Mouse (Mus musculus): Measurements from ENCODE around the gene Rnasek. TPM values are rescaled to one million over a fixed set of nuclear protein-coding genes. Genes with fewer than 3 reads are reported as not detected.

Rnasek gene
- polyA plus RNA-seq, 1 experiment from 2014 or later: 379 TPM

DNA sequence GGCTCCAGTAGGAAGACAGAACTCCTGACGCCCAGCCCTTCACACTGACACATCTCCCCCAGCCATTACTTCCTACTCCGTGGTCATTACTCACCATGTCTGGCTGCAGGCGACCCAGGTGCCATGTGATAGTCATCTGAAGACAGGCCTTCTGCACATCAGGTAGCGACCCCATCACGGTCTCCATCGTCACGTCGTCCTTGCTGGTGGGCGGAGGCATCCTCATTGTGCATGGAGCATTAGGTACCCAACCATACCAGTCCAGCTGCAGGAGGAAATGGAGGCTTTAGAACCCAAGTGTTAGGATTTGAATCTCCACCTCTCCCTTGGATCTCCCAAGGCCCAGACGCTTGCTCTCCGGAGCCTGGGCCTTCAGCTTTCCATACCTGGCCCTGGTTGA lies 2.9 kb upstream of the Rnasek start:
- Histone ChIP-seq H3K27me3 (ENCODE audit: control insufficient read depth, insufficient read depth, low read depth, low read length) (peaks cover 4% of the 10 kb centered on the region; the same call in 1 of the 2 replicates), H3K4me2 (ENCODE audit: low read length) (no peak overlapping the region), H3K27ac (ENCODE audit: low read length) (no peak overlapping the region), H3K4me1 (ENCODE audit: control insufficient read depth, insufficient read depth, low read length) (peaks cover 15% of the 10 kb centered on the region), H3K36me3 (ENCODE audit: control insufficient read depth, insufficient read depth, low read length) (no peaks in the 10 kb centered on the region), H3K4me3 (ENCODE audit: low read depth, low read length) (no peak overlapping the region), H3K9me3 (replicated peaks; ENCODE audit: control insufficient read depth, low read length, poor library complexity, severe bottlenecking) (no peaks in the 10 kb centered on the region), H3K9ac (ENCODE audit: low read depth, low read length) (no peak overlapping the region)
- 73% methylated on average over 11 of the region's 11 CpGs for WGBS
- ATAC-seq: no peak

DNA sequence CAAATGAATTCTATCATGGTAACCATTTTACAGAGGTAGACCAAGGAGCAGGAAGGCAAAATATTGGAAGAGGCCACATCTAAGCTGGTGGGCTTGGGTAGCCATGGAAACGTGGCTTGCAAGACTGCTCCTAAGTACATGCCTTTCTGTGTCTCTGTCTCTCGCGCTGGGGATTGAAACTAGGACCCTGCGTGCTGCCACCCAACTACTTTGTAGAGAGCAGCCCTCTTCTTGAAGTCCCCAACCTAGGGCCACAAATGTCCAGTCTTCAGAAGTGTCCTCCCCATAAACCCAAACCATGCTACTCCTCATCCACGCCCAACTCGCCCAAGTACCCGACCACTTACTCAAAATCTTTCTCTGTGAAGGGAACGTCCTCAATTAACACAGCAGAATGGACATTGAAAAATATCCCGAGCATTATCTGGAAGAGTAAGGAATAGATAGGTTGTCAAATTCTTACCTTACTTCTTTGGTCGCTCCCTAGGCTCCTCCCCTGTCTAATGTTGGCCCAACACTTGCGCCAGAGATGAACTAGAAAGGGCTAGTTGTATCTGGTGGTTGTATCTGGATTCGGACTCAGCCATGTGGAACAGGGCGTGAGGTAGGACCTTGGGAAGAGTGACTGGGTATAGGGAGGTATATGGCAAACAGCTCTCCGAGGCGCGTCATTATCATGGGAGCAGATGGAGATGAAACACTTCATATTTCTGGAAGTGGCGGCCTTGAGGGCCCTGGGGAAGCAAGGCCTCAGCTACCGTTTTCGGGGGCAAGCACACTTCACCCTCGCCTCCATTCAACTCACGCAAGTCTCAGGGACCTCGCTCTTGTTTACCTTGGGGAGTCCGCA lies 826 bp downstream of the Rnasek start:
- Histone ChIP-seq H3K9me3 (replicated peaks; ENCODE audit: control insufficient read depth, low read length, poor library complexity, severe bottlenecking) (no peaks in the 10 kb centered on the region), H3K9ac (ENCODE audit: low read depth, low read length) (peak overlapping the region; percentile 95), H3K4me1 (ENCODE audit: control insufficient read depth, insufficient read depth, low read length) (peaks cover 25% of the 10 kb centered on the region), H3K4me2 (ENCODE audit: low read length) (peak overlapping the region; percentile 99), H3K27me3 (ENCODE audit: control insufficient read depth, insufficient read depth, low read depth, low read length) (no peaks in the 10 kb centered on the region; the same call in 1 of the 2 replicates), H3K27ac (ENCODE audit: low read length) (peak overlapping the region; percentile 93), H3K4me3 (ENCODE audit: low read depth, low read length) (peak overlapping the region; percentile 94), H3K36me3 (ENCODE audit: control insufficient read depth, insufficient read depth, low read length) (peaks cover 13% of the 10 kb centered on the region)
- 11% methylated on average over 23 of the region's 23 CpGs for WGBS
- ATAC-seq: no peak

DNA sequence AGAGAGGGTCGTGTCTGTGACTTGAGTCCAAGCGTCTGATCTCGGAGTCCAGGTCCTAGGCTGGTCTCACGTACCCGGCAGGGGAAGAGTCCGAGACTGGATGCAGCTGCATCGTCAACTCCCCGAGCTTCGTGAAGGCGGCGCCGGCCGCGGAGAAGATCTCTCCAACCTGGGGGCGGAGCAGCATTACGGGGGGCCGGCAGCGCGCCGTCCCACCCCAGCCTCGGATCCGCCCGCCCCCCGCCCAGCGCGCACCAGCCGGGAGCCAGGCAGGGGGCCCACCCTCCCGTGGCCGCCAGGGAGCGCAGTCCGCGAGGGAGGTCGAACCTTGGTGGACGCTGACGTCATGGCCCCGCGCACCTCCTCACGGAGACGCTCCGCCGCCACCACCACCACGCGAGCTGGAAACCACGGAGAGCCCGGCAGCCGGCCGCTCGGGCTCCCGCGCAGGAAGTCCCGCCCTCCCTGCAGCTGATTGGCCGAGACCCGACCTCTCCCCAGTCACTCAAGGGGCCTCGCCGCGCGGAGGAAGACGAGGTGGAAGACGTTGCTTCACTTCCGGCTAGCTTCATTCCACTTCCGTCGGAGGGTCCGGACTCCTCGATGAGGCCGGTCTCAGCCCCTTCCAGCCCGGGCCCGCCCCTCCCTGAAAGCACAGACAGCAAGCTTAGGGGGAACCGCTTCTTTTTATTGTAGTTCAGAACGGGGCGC lies 2.0 kb downstream of the Rnasek start, which contains the start of gene 0610010K14Rik:
Gene 0610010K14Rik, minus strand, starts transcription at position 458 of the 711 bp plus-strand sequence.
- Histone ChIP-seq H3K9ac (ENCODE audit: low read depth, low read length) (peak within 1 kb of the TSS; percentile 95), H3K4me2 (ENCODE audit: low read length) (peak within 1 kb of the TSS; percentile 99), H3K27me3 (ENCODE audit: control insufficient read depth, insufficient read depth, low read depth, low read length) (no peaks in the 10 kb centered on the region), H3K9me3 (replicated peaks; ENCODE audit: control insufficient read depth, low read length, poor library complexity, severe bottlenecking) (no peaks in the 10 kb centered on the region), H3K27ac (ENCODE audit: low read length) (peak within 1 kb of the TSS; percentile 93), H3K4me1 (ENCODE audit: control insufficient read depth, insufficient read depth, low read length) (peaks cover 28% of the 10 kb centered on the region), H3K36me3 (ENCODE audit: control insufficient read depth, insufficient read depth, low read length) (peaks cover 13% of the 10 kb centered on the region), H3K4me3 (ENCODE audit: low read depth, low read length) (peak within 1 kb of the TSS; percentile 94)
- WGBS: under 1% methylated on average over 67 of the region's 70 CpGs
- ATAC-seq: peak; percentile 95

DNA sequence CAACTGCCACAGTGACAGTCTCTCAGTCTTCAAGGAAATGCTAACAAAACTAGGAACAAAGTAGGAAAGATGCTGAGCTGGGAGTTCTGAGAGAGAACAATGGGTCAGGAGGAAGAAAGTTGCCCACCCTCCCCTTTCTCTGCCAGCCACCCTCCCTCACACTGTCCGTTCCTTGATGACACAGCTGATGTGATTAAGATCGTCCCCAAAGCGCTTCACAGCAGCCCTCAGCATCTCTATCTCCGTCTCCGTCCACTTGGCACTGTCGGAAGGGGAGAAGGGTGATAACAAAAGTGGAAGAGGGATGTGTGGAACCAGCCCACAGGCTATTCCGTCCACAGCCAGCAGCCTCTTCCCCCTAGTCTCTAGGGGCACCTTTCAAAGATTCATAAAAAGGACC lies 2.9 kb downstream of the Rnasek start:
- no peaks in the 10 kb centered on the region for H3K27me3 ChIP-seq (ENCODE audit: control insufficient read depth, insufficient read depth, low read depth, low read length)
- WGBS: 16% methylated on average over 7 of the region's 7 CpGs
- peaks cover 28% of the 10 kb centered on the region for H3K4me1 ChIP-seq (ENCODE audit: control insufficient read depth, insufficient read depth, low read length)
- peak overlapping the region; percentile 88 for H3K9ac ChIP-seq (ENCODE audit: low read depth, low read length)
- H3K4me3 ChIP-seq (ENCODE audit: low read depth, low read length): peak overlapping the region; percentile 94
- peak overlapping the region; percentile 99 for H3K4me2 ChIP-seq (ENCODE audit: low read length)
- H3K27ac ChIP-seq (ENCODE audit: low read length): peak overlapping the region; percentile 93
- H3K36me3 ChIP-seq (ENCODE audit: control insufficient read depth, insufficient read depth, low read length): peaks cover 13% of the 10 kb centered on the region
- no peaks in the 10 kb centered on the region for H3K9me3 ChIP-seq (replicated peaks; ENCODE audit: control insufficient read depth, low read length, poor library complexity, severe bottlenecking)
- no peak for ATAC-seq

DNA sequence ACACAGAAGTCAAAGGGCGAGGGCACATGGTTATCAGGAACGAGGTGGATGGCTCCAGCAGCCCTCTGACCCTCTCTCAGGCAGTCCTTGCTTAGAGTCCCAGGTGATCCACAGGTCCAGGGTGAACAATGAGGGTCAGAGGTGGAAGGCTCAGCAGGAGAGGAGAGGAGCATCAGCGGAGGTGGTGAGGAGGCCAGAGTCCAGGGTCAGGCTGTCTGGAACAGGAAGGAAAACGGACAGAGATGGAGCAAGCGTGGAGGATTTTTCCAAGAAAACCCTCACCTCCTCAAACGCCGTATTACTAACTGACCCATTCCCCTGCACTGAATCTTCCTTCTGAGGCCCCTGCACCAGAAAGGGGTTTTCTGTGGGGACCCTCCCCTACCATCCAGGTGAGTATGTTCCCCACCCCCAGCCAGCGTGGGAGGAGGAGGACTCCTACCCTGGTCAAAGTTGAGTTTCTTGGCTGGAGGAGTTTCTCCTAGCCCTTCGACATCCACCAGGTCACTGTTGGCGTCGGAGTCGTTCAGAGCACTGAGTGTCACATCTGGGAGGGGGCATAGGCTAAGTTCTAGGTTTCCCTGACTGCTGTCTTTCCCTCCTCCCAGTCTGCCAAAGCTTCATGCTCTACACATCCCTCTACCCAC lies 4.3 kb downstream of the Rnasek start:
- Histone ChIP-seq H3K36me3 (ENCODE audit: control insufficient read depth, insufficient read depth, low read length) (peaks cover 13% of the 10 kb centered on the region), H3K9me3 (replicated peaks; ENCODE audit: control insufficient read depth, low read length, poor library complexity, severe bottlenecking) (no peaks in the 10 kb centered on the region), H3K4me3 (ENCODE audit: low read depth, low read length) (no peak overlapping the region), H3K27ac (ENCODE audit: low read length) (no peak overlapping the region), H3K9ac (ENCODE audit: low read depth, low read length) (no peak overlapping the region), H3K4me1 (ENCODE audit: control insufficient read depth, insufficient read depth, low read length) (peaks cover 28% of the 10 kb centered on the region), H3K27me3 (ENCODE audit: control insufficient read depth, insufficient read depth, low read depth, low read length) (peaks cover 7% of the 10 kb centered on the region), H3K4me2 (ENCODE audit: low read length) (no peak overlapping the region)
- 92% methylated on average over 12 of the region's 12 CpGs for WGBS
- no peak for ATAC-seq

GRCm38 (mm10) chr11:70234497-70234896 lies 5.1 kb downstream of the Rnasek start:
- Histone ChIP-seq H3K27ac (ENCODE audit: low read length) (no peak overlapping the region), H3K4me1 (ENCODE audit: control insufficient read depth, insufficient read depth, low read length) (peaks cover 29% of the 10 kb centered on the region), H3K4me2 (ENCODE audit: low read length) (no peak overlapping the region), H3K9ac (ENCODE audit: low read depth, low read length) (no peak overlapping the region), H3K9me3 (replicated peaks; ENCODE audit: control insufficient read depth, low read length, poor library complexity, severe bottlenecking) (no peaks in the 10 kb centered on the region), H3K27me3 (ENCODE audit: control insufficient read depth, insufficient read depth, low read depth, low read length) (peaks cover 13% of the 10 kb centered on the region), H3K4me3 (ENCODE audit: low read depth, low read length) (no peak overlapping the region), H3K36me3 (ENCODE audit: control insufficient read depth, insufficient read depth, low read length) (peaks cover 13% of the 10 kb centered on the region)
- no peak for ATAC-seq
- 88% methylated on average over 8 of the region's 8 CpGs for WGBS

- Histone ChIP-seq H3K4me3 (ENCODE audit: low read depth, low read length) (no peak overlapping the region), H3K27me3 (ENCODE audit: control insufficient read depth, insufficient read depth, low read depth, low read length) (peaks cover 13% of the 10 kb centered on the region), H3K36me3 (ENCODE audit: control insufficient read depth, insufficient read depth, low read length) (peaks cover 13% of the 10 kb centered on the region), H3K9me3 (replicated peaks; ENCODE audit: control insufficient read depth, low read length, poor library complexity, severe bottlenecking) (no peaks in the 10 kb centered on the region), H3K4me1 (ENCODE audit: control insufficient read depth, insufficient read depth, low read length) (peaks cover 28% of the 10 kb centered on the region), H3K4me2 (ENCODE audit: low read length) (no peak overlapping the region), H3K9ac (ENCODE audit: low read depth, low read length) (no peak overlapping the region), H3K27ac (ENCODE audit: low read length) (no peak overlapping the region)
- ATAC-seq: no peak
- WGBS: 57% methylated on average over 5 of the region's 5 CpGs
Measured at GRCm38 (mm10) chr11:70234037-70234436, 5.6 kb downstream of the Rnasek start.

GRCm38 (mm10) chr11:70233016-70233415 lies 6.6 kb downstream of the Rnasek start:
- WGBS: 39% methylated on average over 8 of the region's 8 CpGs
- H3K4me2 ChIP-seq (ENCODE audit: low read length): peak overlapping the region; percentile 54
- H3K4me1 ChIP-seq (ENCODE audit: control insufficient read depth, insufficient read depth, low read length): peaks cover 21% of the 10 kb centered on the region
- ATAC-seq: no peak
- H3K27me3 ChIP-seq (ENCODE audit: control insufficient read depth, insufficient read depth, low read depth, low read length): peaks cover 21% of the 10 kb centered on the region
- H3K27ac ChIP-seq (ENCODE audit: low read length): no peak overlapping the region
- H3K9me3 ChIP-seq (replicated peaks; ENCODE audit: control insufficient read depth, low read length, poor library complexity, severe bottlenecking): no peaks in the 10 kb centered on the region
- peaks cover 13% of the 10 kb centered on the region for H3K36me3 ChIP-seq (ENCODE audit: control insufficient read depth, insufficient read depth, low read length)
- H3K4me3 ChIP-seq (ENCODE audit: low read depth, low read length): peak overlapping the region; percentile 34
- peak overlapping the region; percentile 63 for H3K9ac ChIP-seq (ENCODE audit: low read depth, low read length)
